Mouse (Mus musculus) liver, embryonic 13.5 days (tissue): ENCODE data around the gene Unc5b. TPM values are rescaled to one million over a fixed set of nuclear protein-coding genes. Genes with fewer than 3 reads are reported as not detected.
A peak's percentile ranks its signal among the peaks of the same experiment; 100 is the strongest.

Experiments used
- ATAC-seq: fragments of 200-750 bp; cut with Nextera tagmentation; 2 replicates; pipeline ENCODE4 v1.8.0; 2017; ENCODE audit warnings: low read depth, mild to moderate bottlenecking, moderate number of reproducible peaks, moderate library complexity
- DNase-seq: peaks from one replicate; pipeline ENCODE4 v3.0.0; 2022
- H3K27ac ChIP-seq: fragments of 300-500 bp; sonication (generic); 2 replicates; pipeline ENCODE4 v1.5.1; 2015; ENCODE audit warnings: moderate library complexity, mild to moderate bottlenecking, inconsistent platforms
- H3K27me3 ChIP-seq: fragments of 300-500 bp; sonication (generic); 2 replicates; pipeline ENCODE4 v1.6.1; 2015; ENCODE audit warnings: mild to moderate bottlenecking, inconsistent platforms
- H3K36me3 ChIP-seq: fragments of 300-500 bp; sonication (generic); 2 replicates; pipeline ENCODE4 v1.6.1; 2015; ENCODE audit warnings: mild to moderate bottlenecking, inconsistent platforms
- H3K4me1 ChIP-seq: fragments of 300-500 bp; sonication (generic); replicated peaks from 2 replicates; pipeline ENCODE4 v1.6.1; 2015; ENCODE audit warnings: inconsistent platforms
- H3K4me2 ChIP-seq: fragments of 300-500 bp; sonication (generic); 2 replicates; pipeline ENCODE4 v1.6.1; 2015; ENCODE audit warnings: inconsistent platforms, mild to moderate bottlenecking, moderate library complexity
- H3K4me3 ChIP-seq: fragments of 300-500 bp; sonication (generic); replicated peaks from 2 replicates; pipeline ENCODE4 v1.5.1; 2015; ENCODE audit warnings: mild to moderate bottlenecking, inconsistent platforms
- H3K9ac ChIP-seq: fragments of 300-500 bp; sonication (generic); 2 replicates; pipeline ENCODE4 v1.6.1; 2015; ENCODE audit warnings: mild to moderate bottlenecking, inconsistent platforms
- H3K9me3 ChIP-seq: fragments of 300-500 bp; sonication (generic); replicated peaks from 2 replicates; pipeline ENCODE4 v1.6.1; 2016; ENCODE audit warnings: inconsistent platforms
- WGBS: fragments of 180-500 bp; shearing (Covaris S2); methylation state at CpG from one replicate; pipeline ENCODE4 v1.1.7; 2015; ENCODE audit not compliant: insufficient replicate concordance; 5-methylcytosine and 5-hydroxymethylcytosine counted together
- polyA plus RNA-seq: library from polyadenylated mRNA; unstranded; fragments of >200 nt; fragmentation: Nextera tagmentation; extraction: Ambion mirVana; gene quantifications from 2 replicates; pipeline ENCODE4 v1.2.1, GENCODE M21; 2015

Unc5b gene
- polyA plus RNA-seq, 1 experiment from 2014 or later, result 0.52 TPM

GRCm38 (mm10) chr10:60732397-60732861, 99.0 kb downstream of the Unc5b start:
- Histone ChIP-seq H3K9me3 (no peaks in the 10 kb centered on the region), H3K4me2 (no peak overlapping the region), H3K27ac (no peak overlapping the region), H3K9ac (no peak overlapping the region), H3K4me1 (peaks cover 18% of the 10 kb centered on the region), H3K36me3 (no peaks in the 10 kb centered on the region), H3K4me3 (no peak overlapping the region), H3K27me3 (no peaks in the 10 kb centered on the region)
- 54% methylated on average over 2 of the region's 2 CpGs for WGBS
- ATAC-seq, result no peak
- no peak for DNase-seq

- no peaks in the 10 kb centered on the region for H3K9me3 ChIP-seq
Measured at GRCm38 (mm10) chr10:60731742-60732141, 99.6 kb downstream of the Unc5b start.

GRCm38 (mm10) chr10:60727301-60727700, 104.1 kb downstream of the Unc5b start:
- ATAC-seq (no peak), DNase-seq (no peak)
- Histone ChIP-seq H3K27me3 (no peaks in the 10 kb centered on the region), H3K4me1 (peaks cover 5% of the 10 kb centered on the region), H3K9ac (no peak overlapping the region), H3K27ac (no peak overlapping the region), H3K4me3 (no peak overlapping the region), H3K4me2 (no peak overlapping the region), H3K9me3 (no peaks in the 10 kb centered on the region), H3K36me3 (no peaks in the 10 kb centered on the region)
- 49% methylated on average over 5 of the region's 5 CpGs for WGBS

More at GRCm38 (mm10) chr10:60731742-60732141, 99.6 kb downstream of the Unc5b start:
- 47% methylated on average over 5 of the region's 5 CpGs for WGBS
- H3K4me2 ChIP-seq, result no peak overlapping the region
- DNase-seq (no peak), ATAC-seq (no peak)
- no peaks in the 10 kb centered on the region for H3K36me3 ChIP-seq
- no peak overlapping the region for H3K9ac ChIP-seq
- peaks cover 18% of the 10 kb centered on the region for H3K4me1 ChIP-seq
- H3K27me3 ChIP-seq, result no peaks in the 10 kb centered on the region
- H3K4me3 ChIP-seq, result no peak overlapping the region
- no peak overlapping the region for H3K27ac ChIP-seq

GRCm38 (mm10) chr10:60726896-60727295, 104.5 kb downstream of the Unc5b start:
- Histone ChIP-seq H3K4me1 (peaks cover 5% of the 10 kb centered on the region), H3K36me3 (no peaks in the 10 kb centered on the region), H3K4me2 (no peak overlapping the region), H3K9ac (no peak overlapping the region), H3K27ac (no peak overlapping the region), H3K9me3 (no peaks in the 10 kb centered on the region), H3K4me3 (no peak overlapping the region), H3K27me3 (no peaks in the 10 kb centered on the region)
- ATAC-seq (no peak), DNase-seq (no peak)
- whole genome bisulfite sequencing, result 51% methylated on average over 3 of the region's 3 CpGs

DNA sequence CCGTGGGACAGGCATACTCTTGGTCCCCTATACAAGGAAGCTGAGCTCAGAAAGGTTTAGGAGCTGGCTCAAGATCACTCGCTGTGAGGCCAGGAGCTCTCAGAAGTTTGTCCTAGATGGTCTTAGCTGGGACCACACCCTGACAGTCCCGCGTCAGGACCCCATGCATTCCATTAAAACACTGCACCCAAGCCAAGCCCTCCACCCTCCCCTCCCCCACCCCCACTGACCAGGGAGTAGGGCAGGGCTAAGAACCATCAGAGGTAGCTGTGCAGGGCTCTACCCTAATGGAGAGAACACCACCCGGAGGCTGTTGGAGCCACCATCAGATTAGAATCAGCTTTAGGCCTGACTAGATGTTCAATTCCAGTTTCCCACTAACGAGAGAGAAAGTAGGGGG, 106.9 kb downstream of the Unc5b start:
- H3K9ac ChIP-seq, result no peak overlapping the region
- ATAC-seq (no peak), DNase-seq (no peak)
- no peak overlapping the region for H3K4me2 ChIP-seq
- H3K27ac ChIP-seq, result no peak overlapping the region
- 63% methylated on average over 6 of the region's 6 CpGs for WGBS
- no peak overlapping the region for H3K4me3 ChIP-seq
- H3K36me3 ChIP-seq, result no peaks in the 10 kb centered on the region
- H3K4me1 ChIP-seq, result no peaks in the 10 kb centered on the region
- no peaks in the 10 kb centered on the region for H3K27me3 ChIP-seq
- H3K9me3 ChIP-seq, result no peaks in the 10 kb centered on the region

GRCm38 (mm10) chr10:60723345-60723744, 108.0 kb downstream of the Unc5b start:
- no peak overlapping the region for H3K4me3 ChIP-seq
- H3K4me1 ChIP-seq, result no peaks in the 10 kb centered on the region
- no peak overlapping the region for H3K27ac ChIP-seq
- no peak overlapping the region for H3K9ac ChIP-seq
- no peaks in the 10 kb centered on the region for H3K36me3 ChIP-seq
- H3K4me2 ChIP-seq, result no peak overlapping the region
- 33% methylated on average over 1 of the region's 1 CpGs for WGBS
- ATAC-seq (no peak), DNase-seq (no peak)
- no peaks in the 10 kb centered on the region for H3K27me3 ChIP-seq
- no peaks in the 10 kb centered on the region for H3K9me3 ChIP-seq

GRCm38 (mm10) chr10:60721640-60722039, 109.7 kb downstream of the Unc5b start:
- H3K27me3 ChIP-seq, result no peaks in the 10 kb centered on the region
- ATAC-seq (no peak), DNase-seq (no peak)
- no peaks in the 10 kb centered on the region for H3K4me1 ChIP-seq
- H3K4me3 ChIP-seq, result no peak overlapping the region
- no peak overlapping the region for H3K9ac ChIP-seq
- no peak overlapping the region for H3K27ac ChIP-seq
- WGBS, result 55% methylated on average over 12 of the region's 12 CpGs
- H3K4me2 ChIP-seq, result no peak overlapping the region
- no peaks in the 10 kb centered on the region for H3K36me3 ChIP-seq
- H3K9me3 ChIP-seq, result no peaks in the 10 kb centered on the region

DNA sequence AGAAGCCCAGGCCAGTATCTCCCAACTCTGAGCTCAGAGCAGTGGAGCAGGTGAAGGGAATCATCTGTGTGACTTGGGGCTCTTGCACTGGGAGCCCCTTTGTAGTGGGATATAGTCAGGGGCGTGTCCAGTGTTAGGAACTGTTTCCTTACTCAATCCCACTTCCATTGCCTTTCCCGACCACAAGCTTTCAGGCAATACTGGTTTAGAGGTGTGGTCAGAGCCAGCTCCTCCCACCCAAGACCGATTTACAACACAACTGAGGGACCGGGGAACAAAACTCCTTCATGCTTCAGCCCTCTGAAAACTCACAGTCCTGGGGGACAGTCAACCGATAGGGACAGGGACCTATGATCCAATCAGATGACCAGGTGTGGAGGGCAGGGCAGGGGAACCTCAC, 110.9 kb downstream of the Unc5b start:
- ATAC-seq, result no peak
- WGBS, result 62% methylated on average over 5 of the region's 5 CpGs
- H3K9ac ChIP-seq, result no peak overlapping the region

GRCm38 (mm10) chr10:60718491-60718890, 112.9 kb downstream of the Unc5b start:
- Histone ChIP-seq H3K9me3 (no peaks in the 10 kb centered on the region), H3K36me3 (peaks cover 22% of the 10 kb centered on the region), H3K27me3 (no peaks in the 10 kb centered on the region), H3K27ac (no peak overlapping the region), H3K4me3 (no peak overlapping the region), H3K4me1 (no peaks in the 10 kb centered on the region), H3K4me2 (no peak overlapping the region), H3K9ac (no peak overlapping the region)
- WGBS, result 52% methylated on average over 2 of the region's 2 CpGs
- no peak for DNase-seq
- ATAC-seq, result no peak

More for the DNA sequence above, 110.9 kb downstream of the Unc5b start:
- H3K27me3 ChIP-seq, result no peaks in the 10 kb centered on the region
- H3K27ac ChIP-seq, result no peak overlapping the region
- peaks cover 10% of the 10 kb centered on the region for H3K36me3 ChIP-seq
- DNase-seq, result no peak
- no peak overlapping the region for H3K4me2 ChIP-seq
- no peaks in the 10 kb centered on the region for H3K9me3 ChIP-seq
- no peaks in the 10 kb centered on the region for H3K4me1 ChIP-seq
- H3K4me3 ChIP-seq, result no peak overlapping the region

DNA sequence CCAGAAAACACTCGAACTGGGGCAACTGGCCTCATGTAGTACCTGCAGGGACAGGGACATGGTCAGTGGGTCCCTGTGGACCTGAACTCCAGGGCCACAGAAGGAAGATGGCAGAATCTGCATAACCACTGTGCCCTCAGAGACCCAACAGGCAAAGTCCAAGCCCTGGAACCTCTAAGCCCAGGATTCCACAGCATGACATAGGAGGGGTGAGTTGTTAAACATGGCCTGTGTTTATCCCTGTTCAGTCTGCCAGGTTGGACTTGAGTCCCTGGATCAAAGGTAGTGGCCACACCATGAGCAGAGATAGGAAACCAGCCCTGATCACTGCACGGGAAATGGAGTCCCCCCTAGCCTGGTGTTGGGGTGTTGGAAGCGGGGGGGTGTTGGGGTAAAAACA, 114.9 kb downstream of the Unc5b start:
- 0 out of 2 replicates have a peak, but pooled peaks have one; percentile 20 for ATAC-seq
- WGBS, result 59% methylated on average over 3 of the region's 3 CpGs

More for the DNA sequence above, 114.9 kb downstream of the Unc5b start:
- no peak for DNase-seq
- Histone ChIP-seq H3K9ac (no peak overlapping the region), H3K36me3 (peaks cover 22% of the 10 kb centered on the region), H3K4me2 (no peak overlapping the region), H3K4me3 (no peak overlapping the region), H3K27ac (no peak overlapping the region), H3K9me3 (no peaks in the 10 kb centered on the region), H3K27me3 (no peaks in the 10 kb centered on the region), H3K4me1 (no peaks in the 10 kb centered on the region)
